ENCODE assay signal across 8 mouse cellular contexts in genomic region chr4:149586783-149587595, GRCm38 (mm10). TPM values are rescaled to one million over a fixed set of nuclear protein-coding genes. Genes with fewer than 3 reads are reported as not detected.
DNase-seq lines count a peak whose midpoint lies in the region; ATAC-seq and TF ChIP-seq lines count a peak whose summit lies in the region.

No protein-coding gene starts in this region.

- no peaks in the 10 kb centered on the region; the same call in 1 of the 2 replicates for H3K9me3 ChIP-seq in kidney, embryonic 14.5 days (ENCODE audit: control insufficient read depth, low read length)

- H3K36me3 ChIP-seq in kidney, embryonic 14.5 days (ENCODE audit: control insufficient read depth, insufficient read depth, low read length), result no peaks in the 10 kb centered on the region
- no peaks in the 10 kb centered on the region for H3K36me3 ChIP-seq in small intestine, adult 2 months (ENCODE audit: control insufficient read depth, insufficient read depth, low read length)

- intact Hi-C loops in gastrocnemius, postnatal 14 days (cut with DNase I; ENCODE audit: low total_unique reads), result loop anchor here (5.0 kb wide), 1 partner anchor 35 kb away; no protein-coding TSS in a partner anchor

- peak; percentile 58 for DNase-seq in gastrocnemius, postnatal 10 days
- DNase-seq in gastrocnemius, adult 8-10 months (ENCODE audit: low spot score in 2 of 2), result no peak
- DNase-seq in CD4-positive helper T cell, adult 2 months (ENCODE audit: low read depth, low spot score), result peak; percentile 20
- DNase-seq in cerebellum, adult 2 months, result peak; percentile 74 to 81
- peak; percentile 36 for DNase-seq in gastrocnemius, postnatal 14 days
- DNase-seq in lung, postnatal 10 days, result peak; percentile 48

- TF ChIP-seq CTCF in cerebellum, adult 2 months (IDR thresholded peaks at IDR 0.05; ENCODE audit: borderline replicate concordance, insufficient read depth, low read depth, low read length), result no peak
- TF ChIP-seq CTCF in small intestine, adult 2 months (IDR thresholded peaks at IDR 0.05; ENCODE audit: extremely low read depth, insufficient read length, insufficient replicate concordance, low read depth, low read length), result no peak

- peak overlapping the region; percentile 97 for H3K27ac ChIP-seq in cerebellum, adult 2 months (ENCODE audit: insufficient read depth, low read length)
- H3K27ac ChIP-seq in kidney, embryonic 14.5 days (ENCODE audit: low read depth, low read length), result no peak overlapping the region
- H3K27ac ChIP-seq in small intestine, adult 2 months (ENCODE audit: insufficient read depth, low read depth, low read length), result no peak overlapping the region

- under 1% methylated on average over 72 of the region's 72 CpGs for WGBS in cerebellum, adult 2 months
- under 1% methylated on average over 71 of the region's 72 CpGs for WGBS in kidney, embryonic 14.5 days
- under 1% methylated on average over 72 of the region's 72 CpGs for WGBS in small intestine, adult 2 months

- H3K4me3 ChIP-seq in cerebellum, adult 2 months (replicated peaks; ENCODE audit: insufficient read depth, low read depth, low read length), result peak overlapping the region; percentile 99
- H3K4me3 ChIP-seq in kidney, embryonic 14.5 days (ENCODE audit: low read length), result peak overlapping the region; percentile 86
- H3K4me3 ChIP-seq in small intestine, adult 2 months (ENCODE audit: low read depth, low read length), result peak overlapping the region; percentile 91

- H3K27me3 ChIP-seq in cerebellum, adult 2 months (ENCODE audit: control insufficient read depth, insufficient read depth, low read length), result no peaks in the 10 kb centered on the region
- peaks cover 20% of the 10 kb centered on the region for H3K27me3 ChIP-seq in kidney, embryonic 14.5 days (ENCODE audit: control insufficient read depth, insufficient read depth, low read length)
- no peaks in the 10 kb centered on the region for H3K27me3 ChIP-seq in small intestine, adult 2 months (ENCODE audit: control insufficient read depth, insufficient read depth, low read length)

- peak; percentile 9; the same call in 1 of the 2 replicates for TF ChIP-seq POLR2A in cerebellum, adult 2 months (IDR thresholded peaks at IDR 0.05; ENCODE audit: borderline replicate concordance, insufficient read depth, low read length)
- 0 out of 2 replicates have a peak, but pooled peaks have one; percentile 7 for TF ChIP-seq POLR2A in small intestine, adult 2 months (IDR thresholded peaks at IDR 0.05; ENCODE audit: low read depth, low read length)

- H3K9ac ChIP-seq in kidney, embryonic 14.5 days (ENCODE audit: low read depth, low read length), result peak overlapping the region; percentile 89

- peak; percentile 60 for ATAC-seq in kidney, embryonic 14.5 days (ENCODE audit: low FRiP score, low TSS enrichment)

- peak overlapping the region; percentile 94 for H3K4me2 ChIP-seq in kidney, embryonic 14.5 days (replicated peaks; ENCODE audit: low read depth, low read length)

- peaks cover 7% of the 10 kb centered on the region; the same call in 1 of the 2 replicates for H3K4me1 ChIP-seq in cerebellum, adult 2 months (ENCODE audit: control insufficient read depth, insufficient read depth, low read length)
- H3K4me1 ChIP-seq in kidney, embryonic 14.5 days (ENCODE audit: control insufficient read depth, insufficient read depth, low read length), result peaks cover 10% of the 10 kb centered on the region; the same call in 1 of the 2 replicates
- peaks cover 14% of the 10 kb centered on the region for H3K4me1 ChIP-seq in small intestine, adult 2 months (ENCODE audit: control insufficient read depth, insufficient read depth, insufficient read length, low read length)

RNA-seq across cellular contexts. Expression of gene Clstn1, which starts 0.7 kb away (rescaled TPM):
- total RNA-seq in gastrocnemius, postnatal 10 days (2021), result 10 to 100 TPM; 63.5 to 69.0 TPM
- total RNA-seq in gastrocnemius, adult 8-10 months (2022), result 10 to 100 TPM; 17.1 to 25.6 (median 24.8) TPM
- polyA plus RNA-seq in cerebellum, adult 2 months (2012; rRNA removed), result 301 and 324 TPM in 2 replicates
- total RNA-seq in gastrocnemius, postnatal 14 days (2021), result 10 to 100 TPM; 42.0 to 56.1 TPM
- polyA plus RNA-seq in kidney, embryonic 14.5 days (2014; fragmentation: Nextera tagmentation; extraction: Ambion mirVana), result 24.7 and 33.5 TPM in 2 replicates
- polyA plus RNA-seq in small intestine, adult 2 months (2012; rRNA removed), result 35.6 and 76.4 TPM in 2 replicates

Comparison
In these comparisons a context has a peak if more than half of its experiments do, and no peak if none do; other contexts are left out.
1. DNase-seq: peak in gastrocnemius, postnatal 10 days (single experiment), CD4-positive helper T cell, adult 2 months (single experiment), cerebellum, adult 2 months (2 of 2), gastrocnemius, postnatal 14 days (single experiment) and lung, postnatal 10 days (single experiment); none in gastrocnemius, adult 8-10 months (0 of 2).
2. Peak in every context shown above with its lines, with median percentiles within 50 percentile points of each other: H3K4me3 ChIP-seq.